Mouse (Mus musculus): ENCODE results near the gene Gm8127. TPM values are rescaled to one million over a fixed set of nuclear protein-coding genes. Genes with fewer than 3 reads are reported as not detected.
"Not testable (repeated sequence)": the region's sequence is repeated elsewhere in the genome, so short reads cannot be mapped to it uniquely, and the experiment has no call there.

The Gm8127 gene
- polyA plus RNA-seq (2016; fragmentation: Nextera tagmentation; extraction: Ambion mirVana) = not detected in 2 replicates

DNA sequence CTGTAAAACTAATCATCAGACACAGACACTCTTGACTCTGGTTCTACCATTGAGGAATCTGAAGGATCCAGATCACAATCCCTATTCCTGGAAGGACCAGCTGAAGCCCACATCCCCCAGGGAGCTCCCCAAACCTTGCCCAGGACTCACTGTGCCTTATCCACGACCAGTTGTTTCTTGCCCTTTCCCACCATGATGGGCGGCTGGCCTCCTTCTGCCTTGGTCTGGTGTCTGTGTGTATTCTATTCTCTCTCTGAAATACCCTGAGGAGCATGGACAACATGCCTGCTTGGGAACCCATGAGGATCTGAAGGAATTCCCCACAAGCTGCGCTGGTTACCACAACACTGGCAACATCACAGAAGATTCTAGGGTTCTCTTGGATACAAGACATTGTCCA lies at the start of gene Gm8127:
Gene Gm8127, minus strand, starts transcription at position 330 of the 400 bp plus-strand sequence.
- 78% methylated on average over 3 of the region's 3 CpGs for WGBS
- H3K4me1 ChIP-seq; H3K27ac ChIP-seq; H3K9ac ChIP-seq; H3K36me3 ChIP-seq (replicated peaks); ATAC-seq (ENCODE audit: low FRiP score); H3K4me3 ChIP-seq (replicated peaks); H3K27me3 ChIP-seq; H3K9me3 ChIP-seq; H3K4me2 ChIP-seq: not testable (repeated sequence)

DNA sequence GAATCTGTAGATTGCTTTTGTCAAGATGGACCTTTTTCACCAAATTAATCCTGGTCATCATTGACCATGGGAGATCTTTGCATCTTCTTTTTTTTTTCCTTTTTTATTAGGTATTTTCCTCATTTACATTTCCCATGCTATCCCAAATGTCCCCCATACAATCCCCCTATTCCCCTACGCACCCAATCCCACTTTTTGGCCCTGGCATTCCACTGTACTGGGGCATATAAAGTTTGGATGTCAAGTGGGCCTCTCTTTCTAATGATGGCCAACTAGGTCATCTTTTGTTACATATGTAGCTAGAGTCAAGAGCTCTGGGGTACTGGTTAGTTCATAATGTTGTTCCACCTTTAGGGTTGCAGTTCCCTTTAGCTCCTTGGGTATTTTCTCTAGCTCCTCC lies 44.0 kb upstream of the Gm8127 start:
- WGBS = 61% methylated on average over 1 of the region's 1 CpGs
- not testable (repeated sequence) for H3K4me2 ChIP-seq; H3K36me3 ChIP-seq (replicated peaks); H3K27me3 ChIP-seq; H3K4me1 ChIP-seq; H3K27ac ChIP-seq; ATAC-seq (ENCODE audit: low FRiP score); H3K9me3 ChIP-seq; H3K4me3 ChIP-seq (replicated peaks); H3K9ac ChIP-seq

DNA sequence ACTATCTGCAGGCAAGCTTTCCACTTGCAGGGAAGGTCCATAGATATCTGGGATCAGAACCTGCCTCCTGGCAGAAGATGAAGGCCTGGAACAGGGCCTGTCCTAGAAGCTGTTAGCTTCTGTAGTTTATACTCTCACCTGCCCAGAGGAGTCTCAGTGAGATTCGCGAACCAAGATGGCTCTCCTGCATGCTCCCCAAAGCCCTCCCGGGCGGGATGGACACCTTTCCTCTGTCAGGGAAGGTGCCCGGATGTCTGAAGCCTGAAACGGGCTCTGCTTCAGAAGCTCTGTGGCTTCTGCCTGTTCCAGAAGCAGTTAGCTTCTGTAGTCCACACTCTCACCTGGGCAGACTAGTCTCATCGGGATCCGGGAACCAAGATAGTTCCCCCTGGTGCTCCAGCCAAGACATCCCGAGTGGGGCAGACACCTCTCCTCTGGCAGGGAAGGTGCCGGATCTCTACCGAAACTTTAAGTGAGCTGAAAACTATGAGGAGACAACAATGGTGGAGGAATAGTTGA lies 37.8 kb upstream of the Gm8127 start:
- H3K27ac ChIP-seq; H3K27me3 ChIP-seq; H3K9ac ChIP-seq; H3K4me1 ChIP-seq; H3K9me3 ChIP-seq; H3K36me3 ChIP-seq (replicated peaks); H3K4me3 ChIP-seq (replicated peaks); ATAC-seq (ENCODE audit: low FRiP score); H3K4me2 ChIP-seq: not testable (repeated sequence)
- 94% methylated on average over 10 of the region's 11 CpGs for WGBS

DNA sequence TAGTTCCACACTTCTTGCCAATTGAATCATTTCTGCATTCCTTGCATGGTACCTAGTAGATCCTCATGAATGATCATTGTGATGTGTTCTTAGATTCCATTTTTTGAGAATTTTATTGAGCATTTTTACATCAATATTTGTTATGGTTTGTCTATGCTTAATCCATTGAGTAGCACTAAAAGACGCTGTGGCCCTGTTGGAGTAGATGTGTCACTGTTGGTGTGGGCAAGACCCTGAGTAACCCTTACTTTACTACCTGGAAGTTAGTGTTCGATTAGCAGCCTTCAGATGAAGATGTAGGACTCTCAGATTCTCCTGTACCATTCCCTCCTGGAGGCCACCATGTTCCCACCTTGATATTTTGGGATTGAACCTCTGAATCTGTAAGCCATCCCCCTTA lies 35.0 kb upstream of the Gm8127 start:
- not testable (repeated sequence) for H3K4me1 ChIP-seq, H3K9me3 ChIP-seq
- WGBS = 83% methylated on average over 2 of the region's 2 CpGs

DNA sequence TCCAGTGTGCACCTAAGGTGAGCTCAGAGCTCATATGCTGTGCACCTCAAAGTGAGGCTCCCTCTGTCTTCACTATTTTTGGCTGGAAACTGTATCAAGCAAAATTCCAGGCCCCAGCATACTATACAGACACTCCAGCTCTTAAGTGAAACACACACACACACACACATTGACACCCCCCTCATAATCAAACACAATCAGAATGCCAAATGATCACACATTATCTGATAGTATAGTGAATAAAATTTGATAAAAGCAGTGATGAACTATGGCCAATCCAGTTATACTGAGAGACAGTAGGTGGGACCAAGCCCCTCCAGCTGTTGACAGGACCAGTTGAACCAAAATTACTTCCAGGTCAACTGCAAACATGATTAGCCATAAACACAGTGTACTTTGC lies 25.9 kb upstream of the Gm8127 start:
- H3K9me3 ChIP-seq; H3K4me2 ChIP-seq; H3K27me3 ChIP-seq; H3K4me3 ChIP-seq (replicated peaks); H3K9ac ChIP-seq; H3K36me3 ChIP-seq (replicated peaks); ATAC-seq (ENCODE audit: low FRiP score); H3K4me1 ChIP-seq; H3K27ac ChIP-seq: not testable (repeated sequence)

More for the DNA sequence above, 35.0 kb upstream of the Gm8127 start:
- H3K27ac ChIP-seq; H3K27me3 ChIP-seq; H3K36me3 ChIP-seq (replicated peaks); H3K4me3 ChIP-seq (replicated peaks); ATAC-seq (ENCODE audit: low FRiP score); H3K4me2 ChIP-seq; H3K9ac ChIP-seq: not testable (repeated sequence)

DNA sequence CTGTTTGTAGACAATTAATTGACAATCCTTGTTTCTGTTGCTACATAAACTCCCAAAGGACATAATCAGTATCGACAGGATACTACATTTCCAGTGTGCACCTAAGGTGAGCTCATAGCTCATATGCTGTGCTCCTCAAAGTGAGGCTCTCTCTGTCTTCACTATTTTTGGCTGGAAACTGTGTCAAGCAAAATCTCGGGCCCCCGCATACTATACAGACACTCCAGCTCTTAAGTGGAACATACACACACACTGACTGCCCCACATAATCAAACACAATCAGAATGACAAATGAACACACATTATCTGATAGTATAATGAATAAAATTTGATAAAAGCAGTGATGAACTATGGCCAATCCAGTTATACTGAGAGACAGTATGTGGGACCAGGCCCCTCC lies 15.0 kb downstream of the Gm8127 start:
- WGBS = 90% methylated on average over 3 of the region's 3 CpGs
- not testable (repeated sequence) for H3K36me3 ChIP-seq (replicated peaks); H3K4me3 ChIP-seq (replicated peaks); H3K4me2 ChIP-seq; H3K4me1 ChIP-seq; H3K27ac ChIP-seq; H3K9me3 ChIP-seq; H3K27me3 ChIP-seq; H3K9ac ChIP-seq; ATAC-seq (ENCODE audit: low FRiP score)

DNA sequence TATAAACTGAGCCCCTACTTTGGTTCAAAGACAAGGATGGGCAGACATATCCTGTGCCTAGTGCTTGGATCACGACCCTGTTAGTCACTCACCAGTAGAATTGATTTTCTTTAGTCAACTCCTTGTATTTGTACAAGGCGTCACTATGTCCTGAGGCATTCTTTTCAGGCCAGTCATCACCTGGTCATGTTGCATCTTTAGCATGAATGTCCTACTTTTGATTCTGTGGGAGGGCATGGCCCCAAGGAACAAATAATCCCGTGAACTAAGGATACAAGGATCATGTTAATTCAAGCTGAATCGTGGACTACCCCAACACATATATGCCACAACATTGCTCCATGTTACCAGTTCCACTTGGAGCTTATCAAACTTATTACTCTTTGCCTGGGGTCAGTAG lies 15.5 kb downstream of the Gm8127 start:
- H3K27ac ChIP-seq; H3K4me3 ChIP-seq (replicated peaks); H3K36me3 ChIP-seq (replicated peaks); H3K9ac ChIP-seq; H3K27me3 ChIP-seq; H3K4me2 ChIP-seq; H3K9me3 ChIP-seq; ATAC-seq (ENCODE audit: low FRiP score); H3K4me1 ChIP-seq: not testable (repeated sequence)
- WGBS = 66% methylated on average over 4 of the region's 4 CpGs

DNA sequence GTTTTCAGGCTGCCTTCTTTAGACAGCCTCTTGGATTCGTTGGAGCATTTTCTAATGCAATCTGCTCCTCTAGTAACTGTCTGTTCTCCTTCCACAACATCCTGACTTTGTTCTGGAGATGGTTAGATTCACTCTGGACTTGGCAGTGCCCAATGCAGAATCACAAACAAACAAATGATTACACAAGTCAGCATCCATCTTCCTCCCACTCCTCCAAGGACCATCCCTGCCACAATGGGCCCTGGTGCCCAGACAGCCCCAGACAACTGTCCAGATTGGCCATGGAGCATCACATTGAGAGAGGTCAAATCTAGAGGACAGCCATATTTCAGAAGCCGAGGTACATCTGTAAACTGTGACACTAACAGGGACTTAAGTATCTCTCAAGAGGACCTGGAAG lies 16.2 kb downstream of the Gm8127 start:
- not testable (repeated sequence) for H3K4me2 ChIP-seq; ATAC-seq (ENCODE audit: low FRiP score); H3K4me1 ChIP-seq; H3K36me3 ChIP-seq (replicated peaks); H3K27ac ChIP-seq; H3K4me3 ChIP-seq (replicated peaks); H3K27me3 ChIP-seq; H3K9ac ChIP-seq; H3K9me3 ChIP-seq
- WGBS = 71% methylated on average over 2 of the region's 2 CpGs

DNA sequence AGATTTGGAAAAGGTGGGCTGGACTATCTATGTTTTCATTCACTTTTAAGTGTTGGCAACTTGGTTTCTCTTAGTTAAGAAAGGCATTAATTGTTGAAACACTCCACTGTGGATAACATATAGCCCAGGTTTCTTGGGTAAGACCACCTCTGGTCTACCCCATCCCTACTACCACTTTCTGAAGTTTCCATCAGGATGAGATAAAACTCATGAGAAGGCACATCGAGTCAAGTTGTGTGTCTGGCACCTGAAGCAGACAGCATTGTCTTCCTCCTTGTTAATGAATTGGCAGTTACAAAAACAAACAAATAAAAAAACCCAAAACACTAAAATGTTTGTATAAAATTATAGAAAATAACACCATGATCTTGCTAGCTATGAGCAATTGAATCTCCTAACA lies 17.9 kb downstream of the Gm8127 start:
- H3K27me3 ChIP-seq; H3K27ac ChIP-seq; H3K4me2 ChIP-seq; H3K4me1 ChIP-seq; H3K9ac ChIP-seq; H3K4me3 ChIP-seq (replicated peaks); H3K9me3 ChIP-seq; ATAC-seq (ENCODE audit: low FRiP score); H3K36me3 ChIP-seq (replicated peaks): not testable (repeated sequence)
- WGBS = 77% methylated on average over 1 of the region's 1 CpGs

DNA sequence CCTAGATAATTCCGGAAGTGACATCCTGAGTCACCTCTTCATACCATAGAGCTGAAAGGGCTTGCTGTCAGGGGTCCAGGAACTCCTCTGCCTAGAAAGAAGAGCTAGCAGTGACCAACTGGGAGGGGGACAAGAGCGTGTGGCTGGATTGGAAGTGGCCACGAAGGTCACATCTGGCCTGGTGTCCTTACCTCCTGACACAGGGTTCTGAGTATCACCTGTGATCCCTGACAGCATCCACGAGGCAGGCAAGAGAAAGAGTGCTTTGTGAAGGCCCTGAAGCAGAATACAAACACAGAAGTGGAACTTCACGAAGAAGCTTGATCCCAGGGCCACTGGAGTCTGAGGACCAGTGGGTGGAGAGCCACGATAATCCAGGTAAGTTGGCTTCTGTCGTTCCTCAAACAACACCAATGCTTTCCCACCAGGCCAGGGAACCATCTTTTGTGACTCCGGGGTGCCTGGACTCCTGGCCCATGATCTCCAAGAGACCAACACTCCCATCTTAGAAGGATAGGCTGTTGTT lies 18.6 kb downstream of the Gm8127 start, which contains the start of gene Gm9732:
Gene Gm9732, plus strand, starts transcription at position 51 of the 526 bp plus-strand sequence.
- H3K9ac ChIP-seq; H3K4me2 ChIP-seq; H3K4me1 ChIP-seq; H3K36me3 ChIP-seq (replicated peaks); ATAC-seq (ENCODE audit: low FRiP score); H3K4me3 ChIP-seq (replicated peaks); H3K9me3 ChIP-seq; H3K27me3 ChIP-seq; H3K27ac ChIP-seq: not testable (repeated sequence)
- 85% methylated on average over 8 of the region's 8 CpGs for whole genome bisulfite sequencing

DNA sequence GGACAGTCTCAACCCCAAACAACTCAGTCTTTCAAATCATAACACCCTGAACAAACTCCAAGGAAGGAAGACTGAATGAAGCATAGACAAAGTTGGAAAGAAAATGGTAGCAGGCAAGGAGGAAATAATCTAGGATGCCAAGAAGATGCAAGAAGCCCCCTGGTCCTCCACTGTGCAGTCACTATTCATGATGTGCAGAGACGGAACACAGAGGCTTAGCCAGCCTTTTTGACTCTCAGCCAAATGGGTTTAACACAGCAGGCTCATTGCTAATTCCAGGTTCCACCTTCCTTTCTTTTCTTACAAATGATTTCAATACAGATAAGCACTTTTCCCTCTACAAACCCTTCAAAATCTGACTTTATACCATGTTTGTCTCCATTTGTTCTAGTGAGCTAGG lies 20.5 kb downstream of the Gm8127 start:
- ATAC-seq (ENCODE audit: low FRiP score) = not testable (repeated sequence)

DNA sequence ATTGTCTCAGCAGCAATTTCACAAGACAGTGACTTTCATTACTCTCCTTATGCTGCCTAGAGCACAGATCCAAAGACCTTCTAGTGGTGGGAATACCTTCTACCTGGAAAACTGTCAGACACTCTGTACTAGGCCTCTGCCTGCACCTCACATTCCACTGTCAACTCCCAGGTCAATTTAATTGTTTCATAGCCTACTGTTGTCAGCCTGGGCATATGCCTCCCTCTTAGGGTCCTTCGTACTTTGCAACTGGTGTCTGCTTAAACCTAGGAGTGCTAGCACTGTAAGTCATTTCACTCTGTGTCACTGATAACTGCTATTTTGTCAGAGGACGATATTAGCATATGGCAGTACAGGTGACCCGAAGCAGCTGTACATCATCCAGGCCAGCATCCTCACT lies 24.4 kb downstream of the Gm8127 start:
- not testable (repeated sequence) for ATAC-seq (ENCODE audit: low FRiP score); H3K36me3 ChIP-seq (replicated peaks); H3K4me2 ChIP-seq; H3K9me3 ChIP-seq; H3K9ac ChIP-seq; H3K4me3 ChIP-seq (replicated peaks); H3K27me3 ChIP-seq; H3K27ac ChIP-seq; H3K4me1 ChIP-seq
- WGBS = 84% methylated on average over 3 of the region's 3 CpGs

More for the DNA sequence above, 20.5 kb downstream of the Gm8127 start:
- H3K4me1 ChIP-seq; H3K9ac ChIP-seq; H3K27ac ChIP-seq; H3K36me3 ChIP-seq (replicated peaks); H3K9me3 ChIP-seq; H3K4me2 ChIP-seq; H3K27me3 ChIP-seq; H3K4me3 ChIP-seq (replicated peaks): not testable (repeated sequence)
- 54% methylated on average over 1 of the region's 1 CpGs for WGBS

DNA sequence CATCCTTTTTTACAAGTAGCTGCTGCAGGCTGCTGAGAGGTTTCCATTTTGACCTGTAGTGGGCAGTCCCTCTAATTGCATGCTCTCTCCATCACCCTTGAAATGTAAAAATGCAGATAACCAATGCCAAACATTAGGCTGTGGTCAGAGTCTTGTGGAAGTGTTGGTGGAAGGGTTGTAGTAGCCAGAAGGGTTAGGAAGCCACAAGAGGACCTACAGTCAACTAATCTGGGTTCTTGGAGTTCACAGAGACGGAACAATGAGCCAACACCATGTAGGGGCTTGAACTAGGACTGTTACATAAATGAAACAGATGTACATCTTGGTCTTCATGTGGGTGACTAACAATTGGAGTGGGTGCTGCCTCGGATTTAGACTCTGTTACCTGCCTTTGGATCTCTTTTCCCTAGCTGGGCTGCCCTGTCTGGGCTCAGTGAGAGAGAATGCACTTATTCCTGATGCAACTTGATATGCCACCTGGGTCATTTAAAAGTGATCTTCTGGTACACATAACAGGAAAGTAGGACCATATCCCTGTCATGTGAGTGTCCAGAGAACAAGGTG lies 25.0 kb downstream of the Gm8127 start:
- ATAC-seq (ENCODE audit: low FRiP score); H3K4me2 ChIP-seq; H3K36me3 ChIP-seq (replicated peaks); H3K4me1 ChIP-seq; H3K27ac ChIP-seq; H3K4me3 ChIP-seq (replicated peaks); H3K9me3 ChIP-seq; H3K9ac ChIP-seq; H3K27me3 ChIP-seq: not testable (repeated sequence)
- WGBS = 59% methylated on average over 2 of the region's 2 CpGs
